Mouse (Mus musculus) stomach, postnatal 0 days (tissue): Measurements from ENCODE around the gene Gorab. TPM values are rescaled to one million over a fixed set of nuclear protein-coding genes. Genes with fewer than 3 reads are reported as not detected.

Experiments
- ATAC-seq: fragments of 200-750 bp; cut with Nextera tagmentation; 2 replicates; pipeline ENCODE4 v1.8.0; 2017; ENCODE audit not compliant: low FRiP score, low TSS enrichment
- DNase-seq: peaks from one replicate; pipeline ENCODE4 v3.0.0-alpha.2; 2016; ENCODE audit warnings: low spot score
- H3K27ac ChIP-seq: fragments of 300-500 bp; sonication (generic); replicated peaks from 2 replicates; pipeline ENCODE4 v1.5.1; 2014; ENCODE audit warnings: mild to moderate bottlenecking, control low read depth
- H3K27me3 ChIP-seq: fragments of 300-500 bp; sonication (generic); 2 replicates; pipeline ENCODE4 v1.6.1; 2014; ENCODE audit warnings: low read length; ENCODE audit not compliant: control insufficient read depth, insufficient read depth
- H3K36me3 ChIP-seq: fragments of 300-500 bp; sonication (generic); 2 replicates; pipeline ENCODE4 v1.6.1; 2014; ENCODE audit warnings: low read length, mixed read lengths; ENCODE audit not compliant: control insufficient read depth, insufficient read depth
- H3K4me1 ChIP-seq: fragments of 300-500 bp; sonication (generic); replicated peaks from 2 replicates; pipeline ENCODE4 v1.6.1; 2014; ENCODE audit warnings: antibody characterized with exemption; ENCODE audit not compliant: control insufficient read depth, insufficient read depth
- H3K4me2 ChIP-seq: fragments of 300-500 bp; sonication (generic); replicated peaks from 2 replicates; pipeline ENCODE4 v1.6.1; 2014; ENCODE audit warnings: low read depth, mild to moderate bottlenecking, control low read depth, moderate library complexity
- H3K4me3 ChIP-seq: fragments of 300-500 bp; sonication (generic); 2 replicates; pipeline ENCODE4 v1.5.1; 2014; ENCODE audit warnings: low read depth, low read length, control low read depth
- H3K9ac ChIP-seq: fragments of 300-500 bp; sonication (generic); 2 replicates; pipeline ENCODE4 v1.6.1; 2014; ENCODE audit warnings: mild to moderate bottlenecking, low read length, control low read depth, mixed read lengths
- H3K9me3 ChIP-seq: fragments of 300-500 bp; sonication (generic); 2 replicates; pipeline ENCODE4 v1.6.1; 2016; ENCODE audit warnings: low read length; ENCODE audit not compliant: control insufficient read depth
- CTCF ChIP-seq: IDR thresholded peaks from 2 replicates; pipeline ENCODE4 v1.5.1; 2016; ENCODE audit warnings: antibody characterized with exemption, low read depth, mild to moderate bottlenecking, moderate library complexity
- EP300 ChIP-seq: optimal IDR thresholded peaks from 2 replicates; pipeline ENCODE3; 2016; ENCODE audit warnings: antibody characterized with exemption
- WGBS: fragments of 180-500 bp; shearing (Covaris S2); extraction: QIAGEN DNeasy Blood & Tissue Kit; methylation state at CpG from one replicate; pipeline ENCODE4 v1.1.7; 2014; 5-methylcytosine and 5-hydroxymethylcytosine counted together
- polyA plus RNA-seq: library from polyadenylated mRNA; unstranded; fragments of >200 nt; fragmentation: Nextera tagmentation; extraction: Ambion mirVana; gene quantifications from 2 replicates; pipeline ENCODE4 v1.2.1, GENCODE M21; 2015

The Gorab gene
- polyA plus RNA-seq, 1 experiment from 2014 or later: 10.4 TPM

GRCm38 (mm10) chr1:163337821-163338220 lies 65.6 kb downstream of the Gorab start:
- Histone ChIP-seq H3K4me2 (no peak overlapping the region), H3K36me3 (no peaks in the 10 kb centered on the region), H3K27ac (no peak overlapping the region), H3K4me1 (no peaks in the 10 kb centered on the region), H3K9me3 (no peaks in the 10 kb centered on the region), H3K27me3 (no peaks in the 10 kb centered on the region), H3K9ac (no peak overlapping the region), H3K4me3 (no peak overlapping the region)
- ATAC-seq: no peak
- DNase-seq: no peak
- WGBS: 74% methylated on average over 2 of the region's 2 CpGs
- TF ChIP-seq EP300 (no peak), CTCF (no peak)

Other genes with a start within 250 kb of the Gorab start
- 2.7 and 2.8 TPM in 2 replicates for gene Prrx1, start 90.0 kb downstream of the Gorab start, polyA plus RNA-seq